Comparison of ENCODE assay signal across 21 mouse cellular contexts in genomic region chr3:86296214-86296613, GRCm38 (mm10).
"Had no signal": no experiment of that assay in that cellular context is flagged by ENCODE, and none has a peak within 500 bp of the region (broad histone marks: within the 10 kb centered on the region; RNA-seq: fewer than 3 reads in every experiment).

No protein-coding gene starts in this region.

- H3K4me1 ChIP-seq: limb, embryonic 15.5 days; lung, embryonic 15.5 days; midbrain, embryonic 10.5 days; midbrain, embryonic 13.5 days; neural tube, embryonic 12.5 days; neural tube, embryonic 15.5 days; stomach, embryonic 15.5 days had no signal

- DNase-seq: kidney, adult 9 months; kidney, postnatal 14 days; kidney, postnatal 4 days; left cerebral cortex, postnatal 4 days; liver, postnatal 0 days; lung, postnatal 10 days; lung, postnatal 4 days; right cerebral cortex, adult 18-20 months; right cerebral cortex, postnatal 14 days; spleen, adult 18-20 months; thymus, postnatal 25 days had no signal

- H3K4me3 ChIP-seq: limb, embryonic 12.5 days; limb, embryonic 15.5 days; lung, embryonic 15.5 days; midbrain, embryonic 10.5 days; midbrain, embryonic 13.5 days; neural tube, embryonic 12.5 days; neural tube, embryonic 15.5 days; stomach, embryonic 15.5 days had no signal

- H3K27ac ChIP-seq: limb, embryonic 15.5 days; liver, embryonic 14.5 days; lung, embryonic 15.5 days; midbrain, embryonic 10.5 days; midbrain, embryonic 13.5 days; neural tube, embryonic 12.5 days; neural tube, embryonic 15.5 days; stomach, embryonic 15.5 days had no signal

- H3K36me3 ChIP-seq: limb, embryonic 12.5 days; lung, embryonic 15.5 days; midbrain, embryonic 10.5 days; midbrain, embryonic 13.5 days; neural tube, embryonic 12.5 days; neural tube, embryonic 15.5 days; stomach, embryonic 15.5 days had no signal

- H3K9me3 ChIP-seq: limb, embryonic 12.5 days; limb, embryonic 15.5 days; lung, embryonic 15.5 days; midbrain, embryonic 10.5 days; midbrain, embryonic 13.5 days; neural tube, embryonic 12.5 days; neural tube, embryonic 15.5 days; stomach, embryonic 15.5 days had no signal

- H3K27me3 ChIP-seq: limb, embryonic 12.5 days; limb, embryonic 15.5 days; lung, embryonic 15.5 days; midbrain, embryonic 13.5 days; neural tube, embryonic 12.5 days; neural tube, embryonic 15.5 days; stomach, embryonic 15.5 days had no signal

- H3K4me2 ChIP-seq: limb, embryonic 12.5 days; limb, embryonic 15.5 days; liver, embryonic 11.5 days; lung, embryonic 15.5 days; midbrain, embryonic 13.5 days; neural tube, embryonic 12.5 days; neural tube, embryonic 15.5 days; stomach, embryonic 15.5 days had no signal

- H3K9ac ChIP-seq: limb, embryonic 12.5 days; limb, embryonic 15.5 days; liver, embryonic 14.5 days; liver, postnatal 0 days; lung, embryonic 15.5 days; midbrain, embryonic 13.5 days; neural tube, embryonic 12.5 days; neural tube, embryonic 15.5 days; stomach, embryonic 15.5 days had no signal

- ATAC-seq: liver, postnatal 0 days; midbrain, embryonic 13.5 days had no signal
